Mouse (Mus musculus): ENCODE measurements around the gene Procr.

Procr gene

GRCm38 (mm10) chr2:155742211-155742610 lies 8.7 kb upstream of the Procr start:
- Histone ChIP-seq H3K4me1 (replicated peaks; ENCODE audit: low read depth, low read length) (peaks cover 41% of the 10 kb centered on the region), H3K4me3 (replicated peaks; ENCODE audit: low read length) (peak overlapping the region; percentile 54), H3K27me3 (ENCODE audit: insufficient read depth, low read length) (no peaks in the 10 kb centered on the region; the same call in 1 of the 2 replicates), H3K9me3 (ENCODE audit: low read length) (no peaks in the 10 kb centered on the region), H3K36me3 (ENCODE audit: insufficient read depth, low read length) (no peaks in the 10 kb centered on the region)
- TF ChIP-seq POU5F1 (IDR thresholded peaks at IDR 0.05; ENCODE audit: borderline replicate concordance, low read length), result no peak
- TF ChIP-seq NANOG (IDR thresholded peaks at IDR 0.05; ENCODE audit: borderline replicate concordance, low read length), result no peak
- TF ChIP-seq CTCF (conservative IDR thresholded peaks at IDR 0.05; ENCODE audit: low read length), result no peak

- no peak for TF ChIP-seq NANOG (IDR thresholded peaks at IDR 0.05; ENCODE audit: borderline replicate concordance, low read length)
- no peak for TF ChIP-seq CTCF (conservative IDR thresholded peaks at IDR 0.05; ENCODE audit: low read length)
- no peak for TF ChIP-seq POU5F1 (IDR thresholded peaks at IDR 0.05; ENCODE audit: borderline replicate concordance, low read length)
- no peaks in the 10 kb centered on the region for H3K9me3 ChIP-seq (ENCODE audit: low read length)
- H3K4me1 ChIP-seq (replicated peaks; ENCODE audit: low read depth, low read length), result peaks cover 34% of the 10 kb centered on the region
- H3K36me3 ChIP-seq (ENCODE audit: insufficient read depth, low read length), result no peaks in the 10 kb centered on the region
- peak overlapping the region; percentile 56 for H3K4me3 ChIP-seq (replicated peaks; ENCODE audit: low read length)
- no peaks in the 10 kb centered on the region; the same call in 1 of the 2 replicates for H3K27me3 ChIP-seq (ENCODE audit: insufficient read depth, low read length)
These were observed 8.0 kb upstream of the Procr start for GRCm38 (mm10) chr2:155742931-155743337.

GRCm38 (mm10) chr2:155743351-155743750 lies 7.6 kb upstream of the Procr start:
- peaks cover 30% of the 10 kb centered on the region for H3K4me1 ChIP-seq (replicated peaks; ENCODE audit: low read depth, low read length)
- H3K36me3 ChIP-seq (ENCODE audit: insufficient read depth, low read length), result no peaks in the 10 kb centered on the region
- H3K4me3 ChIP-seq (replicated peaks; ENCODE audit: low read length), result peak overlapping the region; percentile 56
- H3K27me3 ChIP-seq (ENCODE audit: insufficient read depth, low read length), result no peaks in the 10 kb centered on the region; the same call in 1 of the 2 replicates
- no peaks in the 10 kb centered on the region for H3K9me3 ChIP-seq (ENCODE audit: low read length)
- TF ChIP-seq NANOG (IDR thresholded peaks at IDR 0.05; ENCODE audit: borderline replicate concordance, low read length) (no peak), CTCF (conservative IDR thresholded peaks at IDR 0.05; ENCODE audit: low read length) (no peak), POU5F1 (IDR thresholded peaks at IDR 0.05; ENCODE audit: borderline replicate concordance, low read length) (no peak)

- H3K4me1 ChIP-seq (replicated peaks; ENCODE audit: low read depth, low read length), result peaks cover 16% of the 10 kb centered on the region
- TF ChIP-seq NANOG (IDR thresholded peaks at IDR 0.05; ENCODE audit: borderline replicate concordance, low read length), result no peak
- no peak for TF ChIP-seq CTCF (conservative IDR thresholded peaks at IDR 0.05; ENCODE audit: low read length)
- TF ChIP-seq POU5F1 (IDR thresholded peaks at IDR 0.05; ENCODE audit: borderline replicate concordance, low read length), result no peak
- H3K27me3 ChIP-seq (ENCODE audit: insufficient read depth, low read length), result no peaks in the 10 kb centered on the region; the same call in 1 of the 2 replicates
- no peaks in the 10 kb centered on the region for H3K36me3 ChIP-seq (ENCODE audit: insufficient read depth, low read length)
- no peaks in the 10 kb centered on the region for H3K9me3 ChIP-seq (ENCODE audit: low read length)
- no peak overlapping the region for H3K4me3 ChIP-seq (replicated peaks; ENCODE audit: low read length)
These were observed 5.4 kb upstream of the Procr start for GRCm38 (mm10) chr2:155745487-155745886.

- TF ChIP-seq CTCF (conservative IDR thresholded peaks at IDR 0.05; ENCODE audit: low read length) (no peak), POU5F1 (IDR thresholded peaks at IDR 0.05; ENCODE audit: borderline replicate concordance, low read length) (no peak), NANOG (IDR thresholded peaks at IDR 0.05; ENCODE audit: borderline replicate concordance, low read length) (no peak)
- peaks cover 22% of the 10 kb centered on the region for H3K4me1 ChIP-seq (replicated peaks; ENCODE audit: low read depth, low read length)
- H3K27me3 ChIP-seq (ENCODE audit: insufficient read depth, low read length), result peaks cover 31% of the 10 kb centered on the region
- no peaks in the 10 kb centered on the region for H3K9me3 ChIP-seq (ENCODE audit: low read length)
- no peak overlapping the region for H3K4me3 ChIP-seq (replicated peaks; ENCODE audit: low read length)
- H3K36me3 ChIP-seq (ENCODE audit: insufficient read depth, low read length), result no peaks in the 10 kb centered on the region
These were observed 1.5 kb upstream of the Procr start for GRCm38 (mm10) chr2:155749394-155749793.

- no peak overlapping the region for H3K4me3 ChIP-seq (replicated peaks; ENCODE audit: low read length)
- H3K4me1 ChIP-seq (replicated peaks; ENCODE audit: low read depth, low read length), result peaks cover 22% of the 10 kb centered on the region
- H3K27me3 ChIP-seq (ENCODE audit: insufficient read depth, low read length), result peaks cover 44% of the 10 kb centered on the region
- TF ChIP-seq CTCF (conservative IDR thresholded peaks at IDR 0.05; ENCODE audit: low read length) (peak; percentile 87), POU5F1 (IDR thresholded peaks at IDR 0.05; ENCODE audit: borderline replicate concordance, low read length) (no peak)
- no peaks in the 10 kb centered on the region for H3K9me3 ChIP-seq (ENCODE audit: low read length)
- H3K36me3 ChIP-seq (ENCODE audit: insufficient read depth, low read length), result no peaks in the 10 kb centered on the region
These were observed 4.8 kb downstream of the Procr start for GRCm38 (mm10) chr2:155755746-155756145.

GRCm38 (mm10) chr2:155756855-155757566 lies 6.1 kb downstream of the Procr start:
- Histone ChIP-seq H3K4me1 (replicated peaks; ENCODE audit: low read depth, low read length) (peaks cover 14% of the 10 kb centered on the region), H3K4me3 (replicated peaks; ENCODE audit: low read length) (no peak overlapping the region), H3K27me3 (ENCODE audit: insufficient read depth, low read length) (peaks cover 33% of the 10 kb centered on the region), H3K36me3 (ENCODE audit: insufficient read depth, low read length) (no peaks in the 10 kb centered on the region), H3K9me3 (ENCODE audit: low read length) (no peaks in the 10 kb centered on the region)
- TF ChIP-seq POU5F1 (IDR thresholded peaks at IDR 0.05; ENCODE audit: borderline replicate concordance, low read length) (no peak), NANOG (IDR thresholded peaks at IDR 0.05; ENCODE audit: borderline replicate concordance, low read length) (no peak), CTCF (conservative IDR thresholded peaks at IDR 0.05; ENCODE audit: low read length) (peak; percentile 44)

- H3K4me1 ChIP-seq (replicated peaks; ENCODE audit: low read depth, low read length), result peaks cover 4% of the 10 kb centered on the region; the same call in 1 of the 2 replicates
- no peak for TF ChIP-seq POU5F1 (IDR thresholded peaks at IDR 0.05; ENCODE audit: borderline replicate concordance, low read length)
- no peak for TF ChIP-seq NANOG (IDR thresholded peaks at IDR 0.05; ENCODE audit: borderline replicate concordance, low read length)
- peak; percentile 40; the same call in 1 of the 2 replicates for TF ChIP-seq CTCF (conservative IDR thresholded peaks at IDR 0.05; ENCODE audit: low read length)
- no peak overlapping the region for H3K4me3 ChIP-seq (replicated peaks; ENCODE audit: low read length)
These were observed 13.9 kb downstream of the Procr start for GRCm38 (mm10) chr2:155764679-155765418.

More at GRCm38 (mm10) chr2:155764679-155765418, 13.9 kb downstream of the Procr start:
- Histone ChIP-seq H3K36me3 (ENCODE audit: insufficient read depth, low read length) (no peaks in the 10 kb centered on the region), H3K27me3 (ENCODE audit: insufficient read depth, low read length) (peaks cover 20% of the 10 kb centered on the region), H3K9me3 (ENCODE audit: low read length) (no peaks in the 10 kb centered on the region)

Measured in E14TG2a.4 (cell line).